Mouse (Mus musculus) right cerebral cortex, postnatal 25 days (tissue): Measurements from ENCODE around the gene Ndufs6.

Experiments used
- DNase-seq: peaks from one replicate; pipeline ENCODE4 v3.0.0; 2022

Ndufs6 gene

GRCm38 (mm10) chr13:73305398-73306084 is 22.8 kb downstream of the Ndufs6 start:
- no peak for DNase-seq

GRCm38 (mm10) chr13:73304729-73305128 is 23.6 kb downstream of the Ndufs6 start:
- DNase-seq: no peak

GRCm38 (mm10) chr13:73299322-73299721 is 29.0 kb downstream of the Ndufs6 start:
- DNase-seq: no peak

GRCm38 (mm10) chr13:73298717-73299116 is 29.6 kb downstream of the Ndufs6 start:
- no peak for DNase-seq

GRCm38 (mm10) chr13:73291102-73291501 is 37.2 kb downstream of the Ndufs6 start:
- DNase-seq: no peak

GRCm38 (mm10) chr13:73290206-73290605 is 38.1 kb downstream of the Ndufs6 start:
- DNase-seq: no peak

- no peak for DNase-seq
Observed at GRCm38 (mm10) chr13:73283534-73283933, 44.8 kb downstream of the Ndufs6 start.

GRCm38 (mm10) chr13:73282407-73282806 is 45.9 kb downstream of the Ndufs6 start:
- DNase-seq: no peak

- no peak for DNase-seq
Observed at GRCm38 (mm10) chr13:73279196-73279595, 49.1 kb downstream of the Ndufs6 start.

GRCm38 (mm10) chr13:73277797-73278196 is 50.5 kb downstream of the Ndufs6 start:
- no peak for DNase-seq

GRCm38 (mm10) chr13:73277361-73277760 is 51.0 kb downstream of the Ndufs6 start:
- no peak for DNase-seq

- DNase-seq: no peak
Observed at GRCm38 (mm10) chr13:73273536-73273935, 54.8 kb downstream of the Ndufs6 start.

- DNase-seq: no peak
Observed at GRCm38 (mm10) chr13:73272794-73273282, 55.5 kb downstream of the Ndufs6 start.

- DNase-seq: no peak
Observed at GRCm38 (mm10) chr13:73271336-73272242, 56.8 kb downstream of the Ndufs6 start.

- DNase-seq: no peak
Observed at GRCm38 (mm10) chr13:73270451-73271081, 57.8 kb downstream of the Ndufs6 start.

GRCm38 (mm10) chr13:73269891-73270290 is 58.5 kb downstream of the Ndufs6 start:
- DNase-seq: no peak
